Mouse (Mus musculus): ENCODE measurements around the gene I830077J02Rik. TPM values are rescaled to one million over a fixed set of nuclear protein-coding genes. Genes with fewer than 3 reads are reported as not detected.

Gene I830077J02Rik
- polyA plus RNA-seq, 1 experiment: not detected

- Histone ChIP-seq H3K4me1 (ENCODE audit: control insufficient read depth, insufficient read depth, low read length) (no peaks in the 10 kb centered on the region), H3K27me3 (ENCODE audit: control insufficient read depth, insufficient read depth, low read length) (no peaks in the 10 kb centered on the region), H3K36me3 (ENCODE audit: control insufficient read depth, insufficient read depth, low read length) (peaks cover 4% of the 10 kb centered on the region), H3K4me3 (ENCODE audit: control insufficient read depth, low read depth, low read length) (peak within 1 kb of the TSS; percentile 94), H3K27ac (ENCODE audit: control insufficient read depth, insufficient read depth, low read depth, low read length) (peak within 1 kb of the TSS; percentile 90)
- TF ChIP-seq CTCF (IDR thresholded peaks at IDR 0.05; ENCODE audit: control insufficient read depth, insufficient read depth, insufficient replicate concordance, low read depth, low read length) (no peak), POLR2A (IDR thresholded peaks at IDR 0.05; ENCODE audit: control insufficient read depth, low read depth, low read length) (peak; percentile 98)
Measured at GRCm38 (mm10) chr3:105958974-105959580, 26.6 kb upstream of the I830077J02Rik start, which contains the start of gene Wdr77. TSS of gene Wdr77 (plus strand) at chr3:105959369.

GRCm38 (mm10) chr3:105958204-105958603, 25.7 kb upstream of the I830077J02Rik start:
- TF ChIP-seq CTCF (IDR thresholded peaks at IDR 0.05; ENCODE audit: control insufficient read depth, insufficient read depth, insufficient replicate concordance, low read depth, low read length) (no peak), POLR2A (IDR thresholded peaks at IDR 0.05; ENCODE audit: control insufficient read depth, low read depth, low read length) (no peak)
- Histone ChIP-seq H3K27me3 (ENCODE audit: control insufficient read depth, insufficient read depth, low read length) (no peaks in the 10 kb centered on the region), H3K36me3 (ENCODE audit: control insufficient read depth, insufficient read depth, low read length) (peaks cover 2% of the 10 kb centered on the region), H3K27ac (ENCODE audit: control insufficient read depth, insufficient read depth, low read depth, low read length) (no peak overlapping the region), H3K4me3 (ENCODE audit: control insufficient read depth, low read depth, low read length) (peak overlapping the region; percentile 94), H3K4me1 (ENCODE audit: control insufficient read depth, insufficient read depth, low read length) (no peaks in the 10 kb centered on the region)

GRCm38 (mm10) chr3:105957235-105957634, 24.8 kb upstream of the I830077J02Rik start:
- Histone ChIP-seq H3K36me3 (ENCODE audit: control insufficient read depth, insufficient read depth, low read length) (no peaks in the 10 kb centered on the region), H3K4me1 (ENCODE audit: control insufficient read depth, insufficient read depth, low read length) (no peaks in the 10 kb centered on the region), H3K4me3 (ENCODE audit: control insufficient read depth, low read depth, low read length) (no peak overlapping the region), H3K27me3 (ENCODE audit: control insufficient read depth, insufficient read depth, low read length) (no peaks in the 10 kb centered on the region), H3K27ac (ENCODE audit: control insufficient read depth, insufficient read depth, low read depth, low read length) (no peak overlapping the region)
- TF ChIP-seq CTCF (IDR thresholded peaks at IDR 0.05; ENCODE audit: control insufficient read depth, insufficient read depth, insufficient replicate concordance, low read depth, low read length) (no peak), POLR2A (IDR thresholded peaks at IDR 0.05; ENCODE audit: control insufficient read depth, low read depth, low read length) (no peak)

GRCm38 (mm10) chr3:105951348-105951747, 18.9 kb upstream of the I830077J02Rik start:
- Histone ChIP-seq H3K27ac (ENCODE audit: control insufficient read depth, insufficient read depth, low read depth, low read length) (no peak overlapping the region), H3K27me3 (ENCODE audit: control insufficient read depth, insufficient read depth, low read length) (no peaks in the 10 kb centered on the region), H3K4me1 (ENCODE audit: control insufficient read depth, insufficient read depth, low read length) (no peaks in the 10 kb centered on the region), H3K36me3 (ENCODE audit: control insufficient read depth, insufficient read depth, low read length) (0 out of 2 replicates have a peak, but pooled peaks cover 2% of the 10 kb centered on the region), H3K4me3 (ENCODE audit: control insufficient read depth, low read depth, low read length) (no peak overlapping the region)
- no peak for TF ChIP-seq POLR2A (IDR thresholded peaks at IDR 0.05; ENCODE audit: control insufficient read depth, low read depth, low read length)
- no peak for TF ChIP-seq CTCF (IDR thresholded peaks at IDR 0.05; ENCODE audit: control insufficient read depth, insufficient read depth, insufficient replicate concordance, low read depth, low read length)

- H3K36me3 ChIP-seq (ENCODE audit: control insufficient read depth, insufficient read depth, low read length): no peaks in the 10 kb centered on the region
- no peaks in the 10 kb centered on the region for H3K27me3 ChIP-seq (ENCODE audit: control insufficient read depth, insufficient read depth, low read length)
- H3K27ac ChIP-seq (ENCODE audit: control insufficient read depth, insufficient read depth, low read depth, low read length): no peak overlapping the region
- no peak overlapping the region for H3K4me3 ChIP-seq (ENCODE audit: control insufficient read depth, low read depth, low read length)
- H3K4me1 ChIP-seq (ENCODE audit: control insufficient read depth, insufficient read depth, low read length): no peaks in the 10 kb centered on the region
- no peak for TF ChIP-seq CTCF (IDR thresholded peaks at IDR 0.05; ENCODE audit: control insufficient read depth, insufficient read depth, insufficient replicate concordance, low read depth, low read length)
- TF ChIP-seq POLR2A (IDR thresholded peaks at IDR 0.05; ENCODE audit: control insufficient read depth, low read depth, low read length): no peak
Measured at GRCm38 (mm10) chr3:105936111-105936510, 3.6 kb upstream of the I830077J02Rik start.

- Histone ChIP-seq H3K27ac (ENCODE audit: control insufficient read depth, insufficient read depth, low read depth, low read length) (no peak overlapping the region), H3K4me3 (ENCODE audit: control insufficient read depth, low read depth, low read length) (no peak overlapping the region), H3K27me3 (ENCODE audit: control insufficient read depth, insufficient read depth, low read length) (no peaks in the 10 kb centered on the region), H3K36me3 (ENCODE audit: control insufficient read depth, insufficient read depth, low read length) (no peaks in the 10 kb centered on the region), H3K4me1 (ENCODE audit: control insufficient read depth, insufficient read depth, low read length) (no peaks in the 10 kb centered on the region)
- TF ChIP-seq CTCF (IDR thresholded peaks at IDR 0.05; ENCODE audit: control insufficient read depth, insufficient read depth, insufficient replicate concordance, low read depth, low read length) (no peak), POLR2A (IDR thresholded peaks at IDR 0.05; ENCODE audit: control insufficient read depth, low read depth, low read length) (no peak)
Measured at GRCm38 (mm10) chr3:105935033-105935432, 2.6 kb upstream of the I830077J02Rik start.

GRCm38 (mm10) chr3:105933926-105934325, 1.5 kb upstream of the I830077J02Rik start:
- H3K27me3 ChIP-seq (ENCODE audit: control insufficient read depth, insufficient read depth, low read length): no peaks in the 10 kb centered on the region
- H3K27ac ChIP-seq (ENCODE audit: control insufficient read depth, insufficient read depth, low read depth, low read length): no peak overlapping the region
- no peaks in the 10 kb centered on the region for H3K4me1 ChIP-seq (ENCODE audit: control insufficient read depth, insufficient read depth, low read length)
- H3K4me3 ChIP-seq (ENCODE audit: control insufficient read depth, low read depth, low read length): no peak overlapping the region
- TF ChIP-seq CTCF (IDR thresholded peaks at IDR 0.05; ENCODE audit: control insufficient read depth, insufficient read depth, insufficient replicate concordance, low read depth, low read length) (no peak), POLR2A (IDR thresholded peaks at IDR 0.05; ENCODE audit: control insufficient read depth, low read depth, low read length) (no peak)
- no peaks in the 10 kb centered on the region for H3K36me3 ChIP-seq (ENCODE audit: control insufficient read depth, insufficient read depth, low read length)
